Mouse (Mus musculus) intestine, postnatal 0 days (tissue): Measurements from ENCODE around the gene Tbl1xr1. TPM values are rescaled to one million over a fixed set of nuclear protein-coding genes. Genes with fewer than 3 reads are reported as not detected.
A peak's percentile ranks its signal among the peaks of the same experiment; 100 is the strongest.

Experiments used
- ATAC-seq: fragments of 200-750 bp; cut with Nextera tagmentation; 2 replicates; pipeline ENCODE4 v1.8.0; 2017; ENCODE audit warnings: mild to moderate bottlenecking, moderate TSS enrichment, moderate library complexity
- H3K27ac ChIP-seq: fragments of 300-500 bp; sonication (generic); 2 replicates; pipeline ENCODE4 v1.5.1; 2014; ENCODE audit warnings: mild to moderate bottlenecking, low read depth, low read length, moderate library complexity
- H3K27me3 ChIP-seq: fragments of 300-500 bp; sonication (generic); replicated peaks from 2 replicates; pipeline ENCODE4 v1.6.1; 2014; ENCODE audit warnings: low read length, mixed read lengths; ENCODE audit not compliant: control insufficient read depth, insufficient read depth
- H3K36me3 ChIP-seq: fragments of 300-500 bp; sonication (generic); 2 replicates; pipeline ENCODE4 v1.6.1; 2014; ENCODE audit warnings: mild to moderate bottlenecking, moderate library complexity; ENCODE audit not compliant: control insufficient read depth, insufficient read depth
- H3K4me1 ChIP-seq: fragments of 300-500 bp; sonication (generic); replicated peaks from 2 replicates; pipeline ENCODE4 v1.6.1; 2014; ENCODE audit warnings: antibody characterized with exemption, low read length, mixed read lengths; ENCODE audit not compliant: control insufficient read depth, insufficient read depth
- H3K4me2 ChIP-seq: fragments of 300-500 bp; sonication (generic); replicated peaks from 2 replicates; pipeline ENCODE4 v1.6.1; 2014; ENCODE audit warnings: low read depth, mild to moderate bottlenecking, moderate library complexity
- H3K4me3 ChIP-seq: fragments of 300-500 bp; sonication (generic); 2 replicates; pipeline ENCODE4 v1.5.1; 2014; ENCODE audit warnings: low read depth, low read length
- H3K9ac ChIP-seq: fragments of 300-500 bp; sonication (generic); 2 replicates; pipeline ENCODE4 v1.6.1; 2014; ENCODE audit warnings: mild to moderate bottlenecking, low read depth, low read length
- H3K9me3 ChIP-seq: fragments of 300-500 bp; sonication (generic); 2 replicates; pipeline ENCODE4 v1.6.1; 2016; ENCODE audit warnings: mixed run types; ENCODE audit not compliant: control insufficient read depth
- CTCF ChIP-seq: sonication (generic); IDR thresholded peaks from 2 replicates; pipeline ENCODE4 v1.5.1; 2016; ENCODE audit warnings: low read depth, mild to moderate bottlenecking, control low read depth, antibody characterized with exemption, moderate library complexity
- WGBS: fragments of 180-500 bp; shearing (Covaris S2); extraction: QIAGEN DNeasy Blood & Tissue Kit; methylation state at CpG from one replicate; pipeline ENCODE4 v1.1.7; 2014; 5-methylcytosine and 5-hydroxymethylcytosine counted together
- polyA plus RNA-seq: library from polyadenylated mRNA; unstranded; fragments of >200 nt; fragmentation: Nextera tagmentation; extraction: Ambion mirVana; gene quantifications from 2 replicates; pipeline ENCODE4 v1.2.1, GENCODE M21; 2015

Gene Tbl1xr1
- polyA plus RNA-seq, 1 experiment from 2014 or later: 5.6 TPM

DNA sequence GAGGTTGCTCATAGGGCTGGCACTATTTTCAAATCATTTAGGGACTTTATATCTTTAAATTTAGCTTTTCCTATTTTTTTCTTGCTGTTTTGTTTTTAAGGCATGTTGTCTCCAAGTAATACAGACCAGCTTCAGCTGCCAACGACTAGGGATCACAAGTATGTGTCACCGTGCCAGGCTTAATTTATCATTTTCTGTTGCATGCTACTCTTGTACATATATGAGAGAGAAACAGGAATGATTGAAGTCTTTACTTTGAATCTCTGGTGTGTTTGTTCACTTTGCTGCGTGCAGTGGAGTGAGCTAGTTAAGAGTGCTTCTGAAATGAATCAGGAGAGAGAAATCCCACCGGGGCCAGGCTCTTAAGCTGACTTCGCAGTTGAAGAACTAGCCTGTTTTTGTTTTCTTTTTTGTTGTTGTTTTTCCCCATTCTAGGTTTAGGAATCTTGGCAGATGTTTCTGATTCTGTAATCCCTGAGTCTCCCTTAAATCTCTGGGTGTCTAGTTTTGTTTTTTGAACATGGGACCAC lies 27.6 kb downstream of the Tbl1xr1 start:
- H3K9me3 ChIP-seq: no peaks in the 10 kb centered on the region
- TF ChIP-seq CTCF: no peak

DNA sequence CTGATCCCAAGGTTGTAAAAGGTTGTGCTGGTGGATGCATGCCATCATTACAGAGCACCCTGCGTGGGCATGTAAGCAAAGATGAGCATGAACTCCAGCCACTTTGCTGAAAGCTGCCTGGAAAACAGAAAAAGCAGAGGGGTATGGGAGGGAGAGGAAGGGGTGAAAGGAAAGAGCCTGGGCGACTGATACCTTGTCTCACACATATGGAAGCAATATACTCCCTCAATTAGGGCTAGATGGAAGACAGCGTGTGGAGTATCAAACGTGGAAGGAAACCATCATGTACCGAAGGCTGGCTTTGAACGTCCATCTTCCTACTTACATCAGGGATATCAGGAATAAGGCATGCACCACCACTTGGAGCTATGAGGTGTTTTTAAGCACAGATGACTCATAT lies 29.0 kb downstream of the Tbl1xr1 start:
- Histone ChIP-seq H3K9me3 (no peaks in the 10 kb centered on the region), H3K4me2 (no peak overlapping the region), H3K27ac (no peak overlapping the region), H3K36me3 (0 out of 2 replicates have a peak, but pooled peaks cover 2% of the 10 kb centered on the region), H3K4me3 (no peak overlapping the region), H3K4me1 (0 out of 2 replicates have a peak, but pooled peaks cover 4% of the 10 kb centered on the region), H3K27me3 (no peaks in the 10 kb centered on the region), H3K9ac (no peak overlapping the region)
- no peak for ATAC-seq
- WGBS: 84% methylated on average over 6 of the region's 6 CpGs
- no peak for TF ChIP-seq CTCF

More for the DNA sequence above, 27.6 kb downstream of the Tbl1xr1 start:
- H3K27me3 ChIP-seq: no peaks in the 10 kb centered on the region
- no peak overlapping the region for H3K4me2 ChIP-seq
- ATAC-seq: no peak
- 0 out of 2 replicates have a peak, but pooled peaks cover 4% of the 10 kb centered on the region for H3K4me1 ChIP-seq
- H3K4me3 ChIP-seq: no peak overlapping the region
- H3K36me3 ChIP-seq: 0 out of 2 replicates have a peak, but pooled peaks cover 2% of the 10 kb centered on the region
- no peak overlapping the region for H3K27ac ChIP-seq
- no peak overlapping the region for H3K9ac ChIP-seq
- WGBS: 66% methylated on average over 5 of the region's 5 CpGs

DNA sequence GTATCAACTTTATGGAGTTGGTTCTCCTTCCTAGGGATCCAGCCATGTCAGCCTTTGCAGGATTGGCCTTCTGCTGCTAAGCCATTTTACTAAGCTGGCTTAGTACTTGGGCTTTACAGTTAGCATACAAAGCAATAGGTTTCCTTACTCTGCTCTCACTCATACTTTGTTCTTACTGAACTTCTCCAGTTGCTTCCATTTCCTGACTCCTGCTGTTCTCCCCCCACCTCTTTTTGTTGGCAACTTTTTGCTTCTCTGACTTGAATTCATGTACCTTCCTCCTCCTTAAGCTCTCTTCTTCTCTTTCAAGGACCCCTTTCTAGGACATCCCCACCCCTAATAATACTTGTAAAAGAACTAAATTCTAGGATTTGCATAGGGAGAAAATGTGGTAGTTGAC lies 31.6 kb downstream of the Tbl1xr1 start:
- Histone ChIP-seq H3K36me3 (0 out of 2 replicates have a peak, but pooled peaks cover 2% of the 10 kb centered on the region), H3K27me3 (no peaks in the 10 kb centered on the region), H3K4me1 (no peaks in the 10 kb centered on the region), H3K27ac (no peak overlapping the region), H3K9me3 (no peaks in the 10 kb centered on the region), H3K9ac (no peak overlapping the region), H3K4me2 (no peak overlapping the region), H3K4me3 (no peak overlapping the region)
- TF ChIP-seq CTCF: no peak
- ATAC-seq: no peak

DNA sequence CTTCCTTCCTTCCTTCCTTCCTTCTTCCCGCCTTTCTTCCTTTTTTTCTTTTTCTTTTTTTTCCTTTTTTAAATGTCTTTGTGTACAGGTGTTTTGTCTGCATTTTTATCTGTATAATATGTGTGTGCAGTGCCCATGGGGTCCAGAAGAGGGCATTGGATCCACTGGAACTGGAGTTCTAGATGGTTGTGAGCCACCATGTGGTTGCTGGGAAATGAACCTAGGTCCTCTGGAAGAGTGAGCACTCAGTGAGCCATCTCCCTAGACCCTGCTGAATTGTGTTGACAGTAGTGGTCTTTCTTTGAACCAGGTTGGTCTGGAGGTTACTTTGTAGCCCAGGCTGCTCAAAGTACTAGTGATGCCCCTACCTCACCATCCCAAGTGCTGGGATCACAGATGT lies 33.2 kb downstream of the Tbl1xr1 start:
- ATAC-seq: no peak
- no peaks in the 10 kb centered on the region; the same call in 1 of the 2 replicates for H3K4me1 ChIP-seq
- H3K36me3 ChIP-seq: 0 out of 2 replicates have a peak, but pooled peaks cover 2% of the 10 kb centered on the region
- peak; percentile 28; the same call in 1 of the 2 replicates for TF ChIP-seq CTCF
- H3K27ac ChIP-seq: no peak overlapping the region
- no peak overlapping the region for H3K9ac ChIP-seq
- H3K4me2 ChIP-seq: no peak overlapping the region
- no peaks in the 10 kb centered on the region for H3K9me3 ChIP-seq
- H3K4me3 ChIP-seq: no peak overlapping the region
- 90% methylated on average over 1 of the region's 1 CpGs for WGBS
- no peaks in the 10 kb centered on the region for H3K27me3 ChIP-seq

DNA sequence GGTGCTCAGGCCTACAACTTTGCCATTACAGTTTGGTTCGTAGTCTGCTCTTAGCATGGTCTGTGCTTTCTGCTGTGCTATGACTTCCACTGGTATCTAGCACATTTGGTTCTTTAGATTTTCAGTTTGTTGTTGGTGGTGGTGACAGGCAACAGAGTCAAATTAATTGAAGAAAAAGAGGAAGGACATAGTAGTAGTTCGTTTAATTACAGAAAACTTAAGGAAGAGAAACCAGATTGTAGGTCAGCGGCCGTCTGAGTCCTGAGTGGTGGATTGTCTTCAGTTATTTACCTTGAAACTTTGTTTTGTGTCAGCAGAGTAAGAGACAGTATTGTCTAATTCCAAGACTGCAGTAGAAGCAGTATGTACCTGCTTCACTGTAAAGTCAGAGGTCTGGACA lies 37.3 kb downstream of the Tbl1xr1 start:
- Histone ChIP-seq H3K36me3 (no peaks in the 10 kb centered on the region), H3K27ac (no peak overlapping the region), H3K27me3 (no peaks in the 10 kb centered on the region), H3K4me3 (no peak overlapping the region), H3K4me2 (no peak overlapping the region), H3K4me1 (no peaks in the 10 kb centered on the region; the same call in 1 of the 2 replicates), H3K9ac (no peak overlapping the region), H3K9me3 (no peaks in the 10 kb centered on the region)
- no peak for TF ChIP-seq CTCF
- no peak for ATAC-seq
- WGBS: 91% methylated on average over 4 of the region's 4 CpGs

DNA sequence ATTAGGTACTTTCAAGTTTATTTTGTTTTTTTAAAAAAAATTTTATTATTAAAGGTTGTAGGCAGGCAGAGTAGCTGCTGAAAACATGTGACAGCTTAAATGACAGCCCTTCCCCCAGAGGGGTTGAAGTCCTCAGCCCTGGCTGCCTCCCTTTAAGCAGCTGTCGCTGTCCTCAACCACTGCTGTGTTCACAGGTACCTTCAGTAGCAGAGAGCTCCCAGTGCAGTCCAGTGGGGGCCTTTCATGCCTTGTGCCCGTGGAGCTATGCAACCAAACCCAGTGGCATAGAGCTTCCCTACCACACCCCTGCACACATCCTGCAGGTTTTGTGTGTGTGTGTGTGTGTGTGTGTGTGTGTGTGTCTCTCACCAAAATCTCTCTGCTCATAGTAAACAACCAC lies 38.8 kb downstream of the Tbl1xr1 start:
- no peak for TF ChIP-seq CTCF
- H3K4me2 ChIP-seq: no peak overlapping the region
- H3K4me3 ChIP-seq: no peak overlapping the region
- no peaks in the 10 kb centered on the region; the same call in 1 of the 2 replicates for H3K4me1 ChIP-seq
- H3K9ac ChIP-seq: no peak overlapping the region
- no peaks in the 10 kb centered on the region for H3K9me3 ChIP-seq
- H3K27me3 ChIP-seq: no peaks in the 10 kb centered on the region
- ATAC-seq: peak; percentile 73
- H3K27ac ChIP-seq: no peak overlapping the region
- WGBS: 14% methylated on average over 2 of the region's 2 CpGs
- H3K36me3 ChIP-seq: no peaks in the 10 kb centered on the region
